Mouse (Mus musculus) right cerebral cortex, postnatal 25 days (tissue): Measurements from ENCODE around the gene Hcls1.

Experiments used
- DNase-seq: peaks from one replicate; pipeline ENCODE4 v3.0.0; 2022

Hcls1 gene

DNA sequence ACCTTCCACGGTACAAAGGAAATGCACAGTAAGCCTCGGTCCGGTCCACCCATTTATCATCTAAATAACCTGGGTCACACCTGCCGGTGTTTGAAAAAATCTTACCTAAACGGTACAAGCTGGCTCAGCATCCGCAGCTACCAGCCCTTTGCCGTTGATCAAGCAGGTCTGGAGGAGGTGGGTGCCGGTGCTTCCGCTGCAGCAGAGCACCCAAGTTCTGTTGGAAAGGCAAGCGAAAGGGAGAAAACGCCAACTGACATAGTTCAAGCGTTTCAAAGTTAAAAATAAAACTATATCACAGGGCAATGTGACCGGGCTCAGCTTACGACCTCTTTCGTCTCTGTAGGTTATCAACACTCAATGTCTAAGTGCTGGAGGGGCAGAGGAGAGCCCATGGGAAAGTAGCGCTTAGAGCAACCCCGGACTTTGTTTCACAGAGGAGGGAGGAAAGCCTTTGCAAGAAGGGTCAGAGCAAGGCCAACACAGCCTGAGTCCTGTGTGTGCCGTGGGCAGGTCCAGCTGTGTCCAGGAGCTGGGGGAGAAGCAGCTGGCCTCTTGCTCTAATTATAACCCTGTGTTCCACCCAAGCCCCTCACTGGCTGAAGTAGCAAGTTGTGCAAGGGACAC is 55.3 kb downstream of the Hcls1 start, which contains the start of gene Fbxo40:
TSS of gene Fbxo40 (minus strand) at position 469 of the 627 bp plus-strand sequence.
- no peak for DNase-seq

DNA sequence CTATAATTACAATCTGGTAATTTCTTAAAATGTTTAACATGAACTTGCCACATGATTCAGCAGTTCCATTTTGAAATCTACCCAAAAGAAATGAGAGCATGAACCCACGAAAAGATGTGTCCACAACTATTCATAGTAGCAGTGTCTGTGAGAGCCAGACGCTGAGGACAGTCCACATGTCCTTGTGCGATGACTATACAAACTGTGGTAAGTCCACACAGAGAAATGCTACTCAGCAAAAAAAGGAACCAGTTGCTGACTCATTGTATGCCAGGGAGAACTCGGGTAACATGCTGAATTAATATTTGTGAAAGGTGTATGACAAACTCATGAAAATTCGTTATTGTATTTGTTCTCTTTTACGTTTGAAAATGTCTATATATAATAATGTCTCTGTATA is 62.9 kb downstream of the Hcls1 start:
- no peak for DNase-seq

DNA sequence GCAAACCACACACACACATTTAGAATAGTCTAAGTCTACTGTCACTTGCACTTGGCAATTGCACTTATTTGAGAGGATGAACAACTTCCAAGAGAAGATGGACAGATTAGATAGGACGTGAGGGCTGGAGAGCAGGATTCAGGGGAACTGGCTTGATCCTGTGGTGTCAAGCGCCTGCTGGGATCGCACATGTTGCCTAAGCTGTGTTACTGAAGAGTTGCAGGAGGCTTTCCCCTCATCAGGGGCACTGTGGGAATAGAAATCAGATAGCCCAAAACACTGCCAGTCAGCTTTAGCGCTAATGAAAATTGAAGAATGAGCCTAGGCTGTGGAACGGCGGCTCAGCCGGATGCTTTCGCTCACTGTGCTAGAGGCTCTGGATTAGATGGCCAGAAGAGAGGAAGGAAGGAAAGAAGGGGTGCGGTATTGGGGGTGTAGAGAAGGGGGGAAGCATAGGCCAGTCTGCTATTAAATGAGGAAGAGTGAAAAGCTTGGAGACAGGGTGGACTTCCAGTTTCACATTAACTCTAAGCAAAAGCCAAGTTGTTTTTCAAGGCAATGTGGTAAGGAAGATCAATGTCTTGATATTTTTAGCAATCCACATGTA is 64.7 kb downstream of the Hcls1 start:
- no peak for DNase-seq

- DNase-seq, result no peak
Measured at GRCm38 (mm10) chr16:37009262-37009661, 74.5 kb downstream of the Hcls1 start.

GRCm38 (mm10) chr16:37010370-37010769 is 75.6 kb downstream of the Hcls1 start:
- DNase-seq, result peak; percentile 7

DNA sequence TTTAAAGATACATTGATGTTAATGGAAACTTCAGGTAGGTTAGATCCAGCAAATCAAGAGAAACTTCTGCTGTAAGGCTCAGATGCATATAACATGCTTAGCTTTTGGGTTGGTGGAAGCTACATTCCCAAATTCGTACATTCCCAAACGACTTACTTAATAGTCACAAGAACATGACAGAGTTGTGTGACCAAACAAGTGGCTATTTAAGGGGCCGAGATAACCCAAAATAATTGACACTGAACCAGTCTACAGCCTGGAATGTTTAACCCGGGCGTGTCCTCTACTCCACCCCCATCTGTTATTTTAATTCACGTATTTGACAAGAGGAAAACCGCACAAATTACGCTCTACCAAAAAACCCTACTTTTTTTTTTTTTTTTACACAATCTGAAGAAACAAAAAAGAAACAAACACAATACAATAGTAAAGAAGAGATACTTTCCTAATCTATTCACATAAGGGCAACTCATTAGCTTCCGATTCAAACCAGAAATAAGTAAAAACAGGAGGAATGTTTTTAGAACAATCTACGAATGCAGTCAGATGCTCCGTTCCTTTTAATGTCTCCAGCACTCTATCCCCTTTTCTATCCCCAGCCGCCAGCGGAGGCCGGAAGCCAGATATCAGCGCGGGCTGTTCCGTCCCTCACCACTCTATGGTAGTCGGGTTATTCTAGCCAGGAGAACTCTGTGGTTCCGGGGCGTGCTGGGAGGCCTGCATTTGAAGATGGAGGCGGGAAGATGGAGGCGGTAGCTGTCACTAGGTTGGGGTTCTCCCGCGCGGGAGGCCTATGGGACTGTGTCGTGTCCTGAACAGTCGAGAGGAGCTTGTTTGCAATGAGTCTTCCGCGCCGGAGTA is 76.5 kb downstream of the Hcls1 start, which contains the start of gene Polq:
TSS of gene Polq (plus strand) at position 726 of the 861 bp plus-strand sequence.
- DNase-seq, result peak; percentile 87

- no peak for DNase-seq
Measured at GRCm38 (mm10) chr16:37011922-37012289, 77.1 kb downstream of the Hcls1 start.

- DNase-seq, result no peak
Measured at GRCm38 (mm10) chr16:37012336-37012735, 77.6 kb downstream of the Hcls1 start.
